Comparison of ENCODE assay signal across 39 mouse cellular contexts in the genomic region with DNA sequence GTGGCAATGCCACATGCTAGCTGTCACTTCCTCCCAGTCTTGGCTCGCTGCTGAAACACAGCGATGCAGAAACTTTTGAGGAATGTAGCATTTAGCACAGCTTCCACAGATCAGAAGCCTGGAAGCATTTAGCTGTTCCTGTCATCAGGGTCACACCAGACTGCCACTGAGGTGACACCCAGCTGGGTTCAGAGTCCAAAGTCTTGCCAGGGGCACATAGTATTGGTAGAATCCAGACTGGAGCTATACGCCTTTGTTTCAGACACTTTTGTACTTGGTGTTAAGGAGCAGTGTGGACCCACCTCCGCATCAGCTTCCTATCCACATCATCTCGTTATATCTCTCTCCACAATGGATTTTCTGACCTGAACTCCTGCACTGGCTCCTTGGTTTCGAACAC. TPM values are rescaled to one million over a fixed set of nuclear protein-coding genes. Genes with fewer than 3 reads are reported as not detected.
DNase-seq lines count a peak whose midpoint lies in the region; ATAC-seq and TF ChIP-seq lines count a peak whose summit lies in the region.
"Had no signal": no experiment of that assay in that cellular context is flagged by ENCODE, and none has a peak within 500 bp of the region (broad histone marks: within the 10 kb centered on the region; RNA-seq: fewer than 3 reads in every experiment).

No protein-coding gene starts in this region.

- no peaks in the 10 kb centered on the region for H3K36me3 ChIP-seq in lung, embryonic 14.5 days (ENCODE audit: insufficient read depth)
- no peaks in the 10 kb centered on the region for H3K36me3 ChIP-seq in intestine, postnatal 0 days (ENCODE audit: control insufficient read depth, insufficient read depth)
- no peaks in the 10 kb centered on the region for H3K36me3 ChIP-seq in liver, postnatal 0 days (replicated peaks; ENCODE audit: insufficient read depth, low read length)
- H3K36me3 ChIP-seq: forebrain, embryonic 15.5 days; heart, embryonic 12.5 days; hindbrain, embryonic 13.5 days; limb, embryonic 12.5 days had no signal

- H3K4me3 ChIP-seq in lung, embryonic 14.5 days (ENCODE audit: low read depth, low read length): no peak overlapping the region
- H3K4me3 ChIP-seq in intestine, postnatal 0 days (ENCODE audit: low read depth, low read length): no peak overlapping the region
- H3K4me3 ChIP-seq in liver, postnatal 0 days (ENCODE audit: low read depth, low read length): no peak overlapping the region
- no peak overlapping the region for H3K4me3 ChIP-seq in left cerebral cortex, adult 2 months
- H3K4me3 ChIP-seq: forebrain, embryonic 15.5 days; gastrocnemius, adult 2 months; heart, embryonic 12.5 days; hindbrain, embryonic 13.5 days; limb, embryonic 12.5 days had no signal

- no peak for ATAC-seq in lung, embryonic 14.5 days (ENCODE audit: insufficient read depth)
- ATAC-seq in intestine, postnatal 0 days: peak; percentile 44
- ATAC-seq in liver, postnatal 0 days: peak; percentile 69
- ATAC-seq: forebrain, embryonic 15.5 days had no signal

- no peak overlapping the region for H3K9ac ChIP-seq in lung, embryonic 14.5 days
- no peak overlapping the region for H3K9ac ChIP-seq in intestine, postnatal 0 days (ENCODE audit: low read depth, low read length)
- H3K9ac ChIP-seq in liver, postnatal 0 days (replicated peaks): no peak overlapping the region
- H3K9ac ChIP-seq: forebrain, embryonic 15.5 days; heart, embryonic 12.5 days; hindbrain, embryonic 13.5 days; limb, embryonic 12.5 days had no signal

- TF ChIP-seq CTCF in lung, embryonic 14.5 days (IDR thresholded peaks at IDR 0.05; ENCODE audit: low read depth): no peak
- no peak for TF ChIP-seq CTCF in intestine, postnatal 0 days (IDR thresholded peaks at IDR 0.05; ENCODE audit: low read depth)
- TF ChIP-seq CTCF in liver, postnatal 0 days (IDR thresholded peaks at IDR 0.05; ENCODE audit: low read depth): no peak
- no peak for TF ChIP-seq CTCF in left cerebral cortex, adult 2 months (IDR thresholded peaks at IDR 0.05)

- no peaks in the 10 kb centered on the region for H3K27me3 ChIP-seq in lung, embryonic 14.5 days (ENCODE audit: insufficient read depth, low read length)
- H3K27me3 ChIP-seq in intestine, postnatal 0 days (replicated peaks; ENCODE audit: control insufficient read depth, insufficient read depth, low read length): no peaks in the 10 kb centered on the region
- no peaks in the 10 kb centered on the region for H3K27me3 ChIP-seq in liver, postnatal 0 days (ENCODE audit: insufficient read depth, low read length)
- H3K27me3 ChIP-seq: forebrain, embryonic 15.5 days; heart, embryonic 12.5 days; hindbrain, embryonic 13.5 days; limb, embryonic 12.5 days had no signal

- peak; percentile 27 for DNase-seq in lung, embryonic 14.5 days
- no peak for DNase-seq in lung, postnatal 36 days
- DNase-seq in liver, postnatal 0 days: peak; percentile 73
- peak; percentile 94 for DNase-seq in yolk sac, embryonic 10.5 days (ENCODE audit: low spot score)
- DNase-seq in left cerebral cortex, adult 2 months (ENCODE audit: extremely low spot score in 1 of 2, low spot score in 2 of 2): no peak
- DNase-seq in kidney, adult 8-10 months: no peak
- DNase-seq: adrenal gland, adult 8-10 months; cerebellum, adult 8-10 months; cerebellum, postnatal 36 days; gastrocnemius, adult 2 months; gastrocnemius, postnatal 36 days; heart, adult 18-20 months; heart, postnatal 4 days; kidney, adult 9 months; kidney, postnatal 14 days; lung, adult 2 months; lung, postnatal 14 days; midbrain, embryonic 14.5 days; retina, postnatal 1 day; right cerebral cortex, postnatal 14 days; thymus, adult 18-20 months; thymus, postnatal 25 days had no signal

- intact Hi-C loops in left cerebral cortex, adult 2 months (cut with DNase I): no loop called here

- no peak overlapping the region for H3K27ac ChIP-seq in lung, embryonic 14.5 days (ENCODE audit: low read depth)
- no peak overlapping the region for H3K27ac ChIP-seq in intestine, postnatal 0 days (ENCODE audit: low read depth, low read length)
- H3K27ac ChIP-seq in liver, postnatal 0 days (ENCODE audit: low read depth): peak overlapping the region; percentile 11; the same call in 1 of the 2 replicates
- H3K27ac ChIP-seq in left cerebral cortex, adult 2 months: no peak overlapping the region
- H3K27ac ChIP-seq: forebrain, embryonic 15.5 days; gastrocnemius, adult 2 months; hindbrain, embryonic 13.5 days; limb, embryonic 12.5 days had no signal

- no peaks in the 10 kb centered on the region for H3K4me1 ChIP-seq in lung, embryonic 14.5 days (ENCODE audit: insufficient read depth)
- no peaks in the 10 kb centered on the region for H3K4me1 ChIP-seq in intestine, postnatal 0 days (replicated peaks; ENCODE audit: control insufficient read depth, insufficient read depth, low read length)
- peaks cover 26% of the 10 kb centered on the region for H3K4me1 ChIP-seq in liver, postnatal 0 days (ENCODE audit: insufficient read depth)
- H3K4me1 ChIP-seq: forebrain, embryonic 15.5 days; heart, embryonic 12.5 days; limb, embryonic 12.5 days had no signal

- WGBS in lung, embryonic 14.5 days: 68% methylated on average over 6 of the region's 6 CpGs
- WGBS in intestine, postnatal 0 days: 69% methylated on average over 6 of the region's 6 CpGs
- WGBS in liver, postnatal 0 days (ENCODE audit: insufficient replicate concordance): 59% methylated on average over 6 of the region's 6 CpGs

- no peak for TF ChIP-seq EP300 in liver, postnatal 0 days (IDR thresholded peaks at IDR 0.05; ENCODE audit: low read depth)

- peaks cover 66% of the 10 kb centered on the region for H3K9me3 ChIP-seq in lung, embryonic 14.5 days (ENCODE audit: low read depth, low read length)
- peaks cover 25% of the 10 kb centered on the region for H3K9me3 ChIP-seq in intestine, postnatal 0 days (ENCODE audit: control insufficient read depth)
- H3K9me3 ChIP-seq in liver, postnatal 0 days (ENCODE audit: low read length): peaks cover 14% of the 10 kb centered on the region; the same call in 1 of the 2 replicates

- no peak overlapping the region for H3K4me2 ChIP-seq in lung, embryonic 14.5 days
- H3K4me2 ChIP-seq in intestine, postnatal 0 days (replicated peaks; ENCODE audit: low read depth): no peak overlapping the region
- no peak overlapping the region for H3K4me2 ChIP-seq in liver, postnatal 0 days (ENCODE audit: low read depth, low read length)
- H3K4me2 ChIP-seq: forebrain, embryonic 15.5 days; heart, embryonic 12.5 days; hindbrain, embryonic 13.5 days; limb, embryonic 12.5 days had no signal

RNA-seq across cellular contexts. Expression of a gene that starts 23.9 kb away (rescaled TPM):
- polyA plus RNA-seq in lung, embryonic 14.5 days (2014; fragmentation: Nextera tagmentation; extraction: Ambion mirVana): 215 and 225 TPM in 2 replicates
- polyA plus RNA-seq in intestine, postnatal 0 days (2015; fragmentation: Nextera tagmentation; extraction: Ambion mirVana): 29.1 and 30.8 TPM in 2 replicates
- polyA plus RNA-seq in liver, postnatal 0 days (2015; fragmentation: Nextera tagmentation; extraction: Ambion mirVana): 31.4 and 37.0 TPM in 2 replicates
- total RNA-seq in left cerebral cortex, adult 2 months (2021): 10 to 100 TPM; 45.8 to 47.2 TPM

RNA-seq across cellular contexts. Expression of a gene that starts 23.9 kb away (rescaled TPM):
- polyA plus RNA-seq in lung, embryonic 14.5 days (2014; fragmentation: Nextera tagmentation; extraction: Ambion mirVana): 0.18 TPM in 1 of 2 replicates, not detected in the other
- not detected in 2 replicates for polyA plus RNA-seq in intestine, postnatal 0 days (2015; fragmentation: Nextera tagmentation; extraction: Ambion mirVana)
- not detected in 2 replicates for polyA plus RNA-seq in liver, postnatal 0 days (2015; fragmentation: Nextera tagmentation; extraction: Ambion mirVana)
- under 1 TPM; 0.23 to 0.26 TPM for total RNA-seq in left cerebral cortex, adult 2 months (2021)
- total RNA-seq: adrenal gland, adult 8-10 months; CH12.LX; gastrocnemius, adult 2 months; gastrocnemius, postnatal 36 days; heart, adult 18-20 months; heart, postnatal 4 days; monocyte, adult 5-6 weeks had no signal
- polyA plus RNA-seq: embryonic facial prominence, embryonic 11.5 days; heart, embryonic 12.5 days; heart, postnatal 0 days; limb, embryonic 12.5 days; lung, adult 2 months; stomach, embryonic 16.5 days had no signal

RNA-seq across cellular contexts. Expression of a gene that starts 26.8 kb away (rescaled TPM):
- 2.1 and 2.7 TPM in 2 replicates for polyA plus RNA-seq in lung, embryonic 14.5 days (2014; fragmentation: Nextera tagmentation; extraction: Ambion mirVana)
- polyA plus RNA-seq in intestine, postnatal 0 days (2015; fragmentation: Nextera tagmentation; extraction: Ambion mirVana): 0.29 and 0.94 TPM in 2 replicates
- polyA plus RNA-seq in liver, postnatal 0 days (2015; fragmentation: Nextera tagmentation; extraction: Ambion mirVana): 0.61 and 0.66 TPM in 2 replicates
- total RNA-seq in left cerebral cortex, adult 2 months (2021): under 1 TPM in 1 of 2 experiments, not detected in 1; 0.19 TPM
- total RNA-seq: gastrocnemius, adult 2 months; gastrocnemius, postnatal 36 days; heart, adult 18-20 months had no signal

RNA-seq across cellular contexts. Expression of a gene that starts 41.8 kb away (rescaled TPM):
- 0.16 TPM in 1 of 2 replicates, not detected in the other for polyA plus RNA-seq in lung, embryonic 14.5 days (2014; fragmentation: Nextera tagmentation; extraction: Ambion mirVana)
- 80.7 and 84.0 TPM in 2 replicates for polyA plus RNA-seq in intestine, postnatal 0 days (2015; fragmentation: Nextera tagmentation; extraction: Ambion mirVana)
- polyA plus RNA-seq in liver, postnatal 0 days (2015; fragmentation: Nextera tagmentation; extraction: Ambion mirVana): 412 and 437 TPM in 2 replicates
- total RNA-seq in left cerebral cortex, adult 2 months (2021): under 1 TPM in 1 of 2 experiments, not detected in 1; 0.32 TPM
- total RNA-seq: CH12.LX; ES-E14; gastrocnemius, adult 2 months; gastrocnemius, postnatal 36 days; heart, postnatal 4 days; layer of hippocampus, adult 18-20 months; layer of hippocampus, postnatal 10 days; left cerebral cortex, adult 18-20 months; left cerebral cortex, postnatal 25 days had no signal
- polyA plus RNA-seq: C2C12; embryonic facial prominence, embryonic 11.5 days; forebrain, embryonic 15.5 days; hindbrain, embryonic 13.5 days; limb, embryonic 12.5 days; midbrain, embryonic 14.5 days; neural tube, embryonic 14.5 days had no signal

RNA-seq across cellular contexts. Expression of a gene that starts 48.0 kb away (rescaled TPM):
- polyA plus RNA-seq in lung, embryonic 14.5 days (2014; fragmentation: Nextera tagmentation; extraction: Ambion mirVana): 6.2 and 8.2 TPM in 2 replicates
- polyA plus RNA-seq in intestine, postnatal 0 days (2015; fragmentation: Nextera tagmentation; extraction: Ambion mirVana): 11.5 and 13.7 TPM in 2 replicates
- 7.1 and 7.8 TPM in 2 replicates for polyA plus RNA-seq in liver, postnatal 0 days (2015; fragmentation: Nextera tagmentation; extraction: Ambion mirVana)
- total RNA-seq in left cerebral cortex, adult 2 months (2021): 1 to 10 TPM; 1.8 to 1.9 TPM
- total RNA-seq: CH12.LX; gastrocnemius, adult 2 months; gastrocnemius, postnatal 36 days; monocyte, adult 5-6 weeks had no signal
- polyA plus RNA-seq: C2C12 had no signal

Comparison
In these comparisons a context has a peak if more than half of its experiments do, and no peak if none do; other contexts are left out.
1. DNase-seq: peak in lung, embryonic 14.5 days (single experiment), liver, postnatal 0 days (single experiment) and yolk sac, embryonic 10.5 days (single experiment); none in lung, postnatal 36 days (single experiment), left cerebral cortex, adult 2 months (0 of 2) and kidney, adult 8-10 months (0 of 2).